Mouse (Mus musculus): Measurements from ENCODE around the gene Cxcl2.

GRCm38 (mm10) chr5:90858429-90858828 lies 45.2 kb upstream of the Cxcl2 start:
- no peak for TF ChIP-seq CTCF (IDR thresholded peaks at IDR 0.05)
- no peak for TF ChIP-seq POLR2A (IDR thresholded peaks at IDR 0.05; ENCODE audit: insufficient read depth, low read depth, low read length)

All from heart, adult 2 months (tissue).